Mouse (Mus musculus): Measurements from ENCODE around the gene Lyst.

- TF ChIP-seq CTCF (IDR thresholded peaks at IDR 0.05; ENCODE audit: low read depth): no peak
- no peak for TF ChIP-seq EP300 (optimal IDR thresholded peaks at IDR 0.05)
These were observed 194.3 kb downstream of the Lyst start for GRCm38 (mm10) chr13:13784420-13784936.

Data from stomach, postnatal 0 days (tissue).